Mouse (Mus musculus): Measurements from ENCODE around the gene Zfp213. TPM values are rescaled to one million over a fixed set of nuclear protein-coding genes. Genes with fewer than 3 reads are reported as not detected.
"Not testable (repeated sequence)": the region's sequence is repeated elsewhere in the genome, so short reads cannot be mapped to it uniquely, and the experiment has no call there.

Gene Zfp213
- total and polyA plus RNA-seq, 3 experiments, result 3.0 to 3.8 TPM; not detected in 1

- H3K4me1 ChIP-seq (ENCODE audit: control insufficient read depth in 1 of 2, insufficient read depth in 2 of 2, low read length in 2 of 2), result not testable (repeated sequence)
- DNase-seq (ENCODE audit: low read depth, low spot score), result peak; percentile 79
- peak; percentile 80 for TF ChIP-seq TBP (IDR thresholded peaks at IDR 0.05; ENCODE audit: low read depth, low read length)
These were observed 30.2 kb downstream of the Zfp213 start for GRCm38 (mm10) chr17:23533591-23534490.

GRCm38 (mm10) chr17:23531408-23531807 is 32.6 kb downstream of the Zfp213 start:
- H3K27me3 ChIP-seq (ENCODE audit: control insufficient read depth in 1 of 2, insufficient read depth in 2 of 2, low read length in 2 of 2); H3K79me2 ChIP-seq (ENCODE audit: control insufficient read depth, insufficient read depth, low read length, poor library complexity); H3K4me1 ChIP-seq (ENCODE audit: control insufficient read depth in 1 of 2, insufficient read depth in 2 of 2, low read length in 2 of 2); H3K9me3 ChIP-seq (replicated peaks; ENCODE audit: insufficient read depth, low read length); H3K4me3 ChIP-seq (ENCODE audit: control insufficient read depth in 1 of 2, insufficient read depth in 1 of 2, low read depth in 2 of 2, low read length in 2 of 2); H3K27ac ChIP-seq (ENCODE audit: control insufficient read depth, low read depth, low read length); DNase-seq (ENCODE audit: low read depth, low spot score); H3K9ac ChIP-seq (ENCODE audit: control insufficient read depth, low read depth, low read length, poor library complexity, severe bottlenecking); H3K36me3 ChIP-seq (ENCODE audit: control insufficient read depth in 1 of 2, insufficient read depth in 2 of 2, low read length in 2 of 2): not testable (repeated sequence)
- TF ChIP-seq ZNF384 (IDR thresholded peaks at IDR 0.05; ENCODE audit: low read depth, low read length), result peak; percentile 74

More at GRCm38 (mm10) chr17:23533591-23534490, 30.2 kb downstream of the Zfp213 start:
- not testable (repeated sequence) for H3K27me3 ChIP-seq (ENCODE audit: control insufficient read depth in 1 of 2, insufficient read depth in 2 of 2, low read length in 2 of 2); H3K9me3 ChIP-seq (replicated peaks; ENCODE audit: insufficient read depth, low read length); H3K79me2 ChIP-seq (ENCODE audit: control insufficient read depth, insufficient read depth, low read length, poor library complexity); H3K9ac ChIP-seq (ENCODE audit: control insufficient read depth, low read depth, low read length, poor library complexity, severe bottlenecking); H3K27ac ChIP-seq (ENCODE audit: control insufficient read depth, low read depth, low read length); H3K36me3 ChIP-seq (ENCODE audit: control insufficient read depth in 1 of 2, insufficient read depth in 2 of 2, low read length in 2 of 2)
- H3K4me3 ChIP-seq (ENCODE audit: control insufficient read depth in 1 of 2, insufficient read depth in 1 of 2, low read depth in 2 of 2, low read length in 2 of 2), result peak overlapping the region; percentile 2 to 54

GRCm38 (mm10) chr17:23522941-23523732 is 40.9 kb downstream of the Zfp213 start:
- not testable (repeated sequence) for H3K4me3 ChIP-seq (ENCODE audit: control insufficient read depth in 1 of 2, insufficient read depth in 1 of 2, low read depth in 2 of 2, low read length in 2 of 2); H3K4me1 ChIP-seq (ENCODE audit: control insufficient read depth in 1 of 2, insufficient read depth in 2 of 2, low read length in 2 of 2); H3K27me3 ChIP-seq (ENCODE audit: control insufficient read depth in 1 of 2, insufficient read depth in 2 of 2, low read length in 2 of 2); H3K9me3 ChIP-seq (replicated peaks; ENCODE audit: insufficient read depth, low read length); H3K79me2 ChIP-seq (ENCODE audit: control insufficient read depth, insufficient read depth, low read length, poor library complexity); H3K9ac ChIP-seq (ENCODE audit: control insufficient read depth, low read depth, low read length, poor library complexity, severe bottlenecking); H3K36me3 ChIP-seq (ENCODE audit: control insufficient read depth in 1 of 2, insufficient read depth in 2 of 2, low read length in 2 of 2); H3K27ac ChIP-seq (ENCODE audit: control insufficient read depth, low read depth, low read length); DNase-seq (ENCODE audit: low read depth, low spot score)

GRCm38 (mm10) chr17:23518701-23519423 is 45.2 kb downstream of the Zfp213 start:
- no peaks in the 10 kb centered on the region for H3K79me2 ChIP-seq (ENCODE audit: control insufficient read depth, insufficient read depth, low read length, poor library complexity)
- no peaks in the 10 kb centered on the region for H3K27me3 ChIP-seq (ENCODE audit: control insufficient read depth in 1 of 2, insufficient read depth in 2 of 2, low read length in 2 of 2)
- no peak for DNase-seq (ENCODE audit: low read depth, low spot score)
- no peak overlapping the region for H3K27ac ChIP-seq (ENCODE audit: control insufficient read depth, low read depth, low read length)
- no peak for TF ChIP-seq MEF2A (IDR thresholded peaks at IDR 0.05; ENCODE audit: extremely low read depth, insufficient replicate concordance, low read depth, low read length, poor library complexity, severe bottlenecking)
- no peak for TF ChIP-seq BHLHE40 (IDR thresholded peaks at IDR 0.05; ENCODE audit: borderline replicate concordance, low read depth, low read length)
- no peak for TF ChIP-seq NELFE (IDR thresholded peaks at IDR 0.05; ENCODE audit: low read depth, low read length)
- no peak for TF ChIP-seq POLR2AphosphoS2 (IDR thresholded peaks at IDR 0.05; ENCODE audit: low read length)
- TF ChIP-seq ETS1 (IDR thresholded peaks at IDR 0.05; ENCODE audit: low read depth, low read length), result no peak
- no peak for TF ChIP-seq USF2 (IDR thresholded peaks at IDR 0.05; ENCODE audit: borderline replicate concordance in 1 of 2, insufficient read depth in 1 of 2, low read depth in 1 of 2, low read length in 2 of 2)
- H3K4me1 ChIP-seq (ENCODE audit: control insufficient read depth in 1 of 2, insufficient read depth in 2 of 2, low read length in 2 of 2), result no peaks in the 10 kb centered on the region
- H3K4me3 ChIP-seq (ENCODE audit: control insufficient read depth in 1 of 2, insufficient read depth in 1 of 2, low read depth in 2 of 2, low read length in 2 of 2), result no peak overlapping the region
- no peaks in the 10 kb centered on the region for H3K36me3 ChIP-seq (ENCODE audit: control insufficient read depth in 1 of 2, insufficient read depth in 2 of 2, low read length in 2 of 2)
- no peaks in the 10 kb centered on the region for H3K9me3 ChIP-seq (replicated peaks; ENCODE audit: insufficient read depth, low read length)
- H3K9ac ChIP-seq (ENCODE audit: control insufficient read depth, low read depth, low read length, poor library complexity, severe bottlenecking), result no peak overlapping the region

Measured in MEL (cell line).